Mouse (Mus musculus) intestine, embryonic 14.5 days (tissue): ENCODE measurements around the gene Fbxo17. TPM values are rescaled to one million over a fixed set of nuclear protein-coding genes. Genes with fewer than 3 reads are reported as not detected.

Source experiments
- ATAC-seq: fragments of 200-750 bp; cut with Nextera tagmentation; replicated peaks from 2 replicates; pipeline ENCODE4 v1.8.0; 2017; ENCODE audit warnings: low read depth, moderate number of reproducible peaks, moderate TSS enrichment, moderate library complexity; ENCODE audit not compliant: low FRiP score, low TSS enrichment
- DNase-seq: peaks from one replicate; pipeline ENCODE4 v3.0.0-alpha.2; 2018; ENCODE audit warnings: low spot score
- H3K27ac ChIP-seq: fragments of 300-500 bp; sonication (generic); 2 replicates; pipeline ENCODE4 v1.5.1; 2014; ENCODE audit warnings: low read depth, mild to moderate bottlenecking, control low read depth
- H3K27me3 ChIP-seq: fragments of 300-500 bp; sonication (generic); replicated peaks from 2 replicates; pipeline ENCODE4 v1.6.1; 2014; ENCODE audit warnings: low read length, control low read depth; ENCODE audit not compliant: control insufficient read depth, insufficient read depth
- H3K36me3 ChIP-seq: fragments of 300-500 bp; sonication (generic); 2 replicates; pipeline ENCODE4 v1.6.1; 2014; ENCODE audit warnings: low read length, control low read depth; ENCODE audit not compliant: control insufficient read depth, insufficient read depth
- H3K4me1 ChIP-seq: fragments of 300-500 bp; sonication (generic); replicated peaks from 2 replicates; pipeline ENCODE4 v1.6.1; 2014; ENCODE audit warnings: low read length, control low read depth, mixed read lengths; ENCODE audit not compliant: control insufficient read depth, insufficient read depth
- H3K4me2 ChIP-seq: fragments of 300-500 bp; sonication (generic); 2 replicates; pipeline ENCODE4 v1.6.1; 2014; ENCODE audit warnings: low read length
- H3K4me3 ChIP-seq: fragments of 300-500 bp; sonication (generic); 2 replicates; pipeline ENCODE4 v1.5.1; 2014; ENCODE audit warnings: low read depth, low read length, control low read depth, mixed read lengths
- H3K9ac ChIP-seq: fragments of 300-500 bp; sonication (generic); 2 replicates; pipeline ENCODE4 v1.6.1; 2014; ENCODE audit warnings: mild to moderate bottlenecking, low read length
- H3K9me3 ChIP-seq: fragments of 300-500 bp; sonication (generic); 2 replicates; pipeline ENCODE4 v1.6.1; 2016; ENCODE audit warnings: low read length, control low read depth; ENCODE audit not compliant: control insufficient read depth
- WGBS: fragments of 180-500 bp; shearing (Covaris S2); extraction: QIAGEN DNeasy Blood & Tissue Kit; methylation state at CpG from one replicate; pipeline ENCODE4 v1.1.7; 2014; 5-methylcytosine and 5-hydroxymethylcytosine counted together
- polyA plus RNA-seq: library from polyadenylated mRNA; unstranded; fragments of >200 nt; fragmentation: Nextera tagmentation; extraction: Ambion mirVana; gene quantifications from 2 replicates; pipeline ENCODE4 v1.2.1, GENCODE M21; 2014

Fbxo17 gene
- polyA plus RNA-seq, 1 experiment from 2014 or later: 6.2 TPM

DNA sequence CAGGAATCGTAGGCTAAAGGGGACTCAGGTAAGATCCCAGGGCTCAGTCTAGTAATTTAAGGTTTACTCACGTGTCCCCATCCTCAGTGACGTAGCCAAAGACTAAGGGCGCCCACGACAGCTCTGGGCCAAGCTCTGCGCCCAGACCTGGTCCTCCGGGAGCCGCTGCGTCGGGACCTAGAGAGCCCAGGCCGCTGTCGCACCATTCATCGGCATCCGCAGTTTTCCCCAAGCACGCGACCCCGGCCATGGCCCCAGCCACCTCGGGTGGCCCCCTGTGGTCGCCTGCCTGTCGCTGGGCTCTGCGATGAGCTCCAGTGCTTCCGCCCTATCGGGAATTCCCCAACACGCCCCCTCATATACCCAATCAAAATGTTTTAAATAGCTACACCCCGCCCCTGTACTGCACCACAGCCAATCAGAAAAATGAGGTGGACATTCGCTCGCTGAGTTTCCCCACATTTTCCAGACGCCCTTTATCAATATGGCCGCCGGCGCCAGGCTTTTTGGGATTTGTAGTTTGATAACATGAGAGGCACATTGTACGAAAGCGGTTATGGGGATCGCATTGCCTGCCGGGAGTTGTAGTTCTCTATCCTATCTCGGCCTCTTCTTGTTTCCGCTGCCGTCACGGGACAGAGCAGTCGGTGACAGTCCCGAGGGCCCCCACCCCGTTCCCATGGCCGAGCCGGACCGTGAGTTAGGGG is 49.7 kb downstream of the Fbxo17 start, which contains the start of gene Sirt2:
Gene Sirt2, plus strand, starts transcription at position 563 of the 707 bp plus-strand sequence.
- Histone ChIP-seq H3K4me3 (peak within 1 kb of the TSS; percentile 78), H3K4me1 (peaks cover 11% of the 10 kb centered on the region), H3K9ac (peak within 1 kb of the TSS; percentile 53), H3K9me3 (no peaks in the 10 kb centered on the region), H3K4me2 (peak within 1 kb of the TSS; percentile 79), H3K27ac (no peak within 1 kb of the TSS), H3K27me3 (no peaks in the 10 kb centered on the region), H3K36me3 (peaks cover 6% of the 10 kb centered on the region)
- ATAC-seq (peak; percentile 98), DNase-seq (peak; percentile 96)
- WGBS: under 1% methylated on average over 45 of the region's 45 CpGs

DNA sequence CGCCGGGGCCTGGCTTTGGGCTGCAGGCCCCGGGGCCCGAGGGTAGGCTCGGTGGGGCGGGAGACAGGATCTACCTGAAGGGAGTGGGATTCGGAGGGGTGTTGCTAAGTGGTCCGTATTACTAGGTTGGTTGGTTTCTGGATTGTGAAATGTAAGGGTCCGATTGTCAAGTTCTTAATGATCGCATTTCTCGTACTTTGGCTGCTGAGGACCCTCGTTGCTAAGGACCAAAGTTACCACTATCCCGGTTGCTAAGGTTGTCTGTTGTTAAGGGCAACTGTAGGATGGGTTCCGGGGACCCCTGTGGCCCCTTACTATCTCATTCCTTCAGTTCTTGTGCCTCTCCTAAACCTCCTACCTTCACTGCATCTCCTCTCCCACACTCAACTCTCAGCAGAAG is 50.3 kb downstream of the Fbxo17 start:
- no peak overlapping the region for H3K27ac ChIP-seq
- peaks cover 11% of the 10 kb centered on the region for H3K4me1 ChIP-seq
- DNase-seq (no peak), ATAC-seq (no peak)
- no peaks in the 10 kb centered on the region for H3K9me3 ChIP-seq
- 4% methylated on average over 14 of the region's 14 CpGs for WGBS
- no peaks in the 10 kb centered on the region for H3K27me3 ChIP-seq
- peak overlapping the region; percentile 53 for H3K9ac ChIP-seq
- no peaks in the 10 kb centered on the region for H3K36me3 ChIP-seq
- H3K4me3 ChIP-seq: peak overlapping the region; percentile 78
- peak overlapping the region; percentile 59 for H3K4me2 ChIP-seq

DNA sequence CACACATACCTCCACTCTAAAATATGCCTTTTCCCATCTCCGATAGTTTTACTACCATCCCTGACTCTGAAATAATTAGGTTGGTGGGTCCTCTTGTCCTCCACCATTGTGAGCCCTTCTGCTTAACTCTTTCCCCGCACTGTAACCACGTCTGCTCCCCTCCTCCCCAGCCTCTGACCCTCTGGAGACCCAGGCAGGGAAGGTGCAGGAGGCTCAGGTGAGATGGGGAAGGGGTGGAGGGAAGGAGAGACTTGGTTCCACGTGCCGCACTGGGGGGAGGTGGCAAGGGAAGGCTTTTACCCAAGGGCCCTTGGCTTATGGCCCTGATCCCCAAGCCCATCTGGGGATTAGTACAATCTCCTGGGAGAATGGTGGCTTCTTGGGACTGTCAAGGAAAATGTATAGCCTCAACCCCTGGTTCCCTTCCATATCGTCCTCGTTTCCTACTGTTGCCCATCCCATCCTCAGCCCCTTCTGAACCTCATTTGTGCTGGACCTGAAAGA is 50.9 kb downstream of the Fbxo17 start, which contains the start of gene Nfkbib:
Gene Nfkbib, minus strand, starts transcription at position 51 of the 504 bp plus-strand sequence.
- Histone ChIP-seq H3K27ac (no peak within 1 kb of the TSS), H3K9ac (peak within 1 kb of the TSS; percentile 53)
- ATAC-seq: no peak

DNA sequence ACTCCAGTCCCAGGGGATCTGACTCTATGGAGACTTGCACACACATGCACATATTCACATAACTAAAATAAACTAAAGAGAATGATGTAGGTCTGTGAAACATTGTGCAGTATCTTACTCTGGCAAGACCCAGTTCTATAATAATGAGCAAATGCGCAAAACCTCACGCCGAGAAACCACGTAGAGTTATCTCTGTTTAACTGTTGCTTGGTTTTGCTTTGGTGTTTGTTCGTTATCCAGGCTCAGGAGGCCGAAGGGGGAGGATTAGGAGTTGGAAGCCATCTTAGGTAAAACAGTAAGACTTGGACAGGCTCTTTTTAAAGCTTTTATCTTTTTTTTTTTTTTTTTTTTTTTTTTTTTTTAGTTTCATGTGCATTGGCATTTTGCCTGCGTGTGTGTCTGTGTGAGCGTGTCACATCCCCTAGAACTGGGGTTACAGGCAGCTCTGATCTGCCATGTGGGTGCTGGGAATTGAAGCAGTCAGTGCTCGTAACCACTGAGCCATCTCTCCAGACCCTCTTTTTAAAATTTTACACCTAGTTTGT is 52.9 kb downstream of the Fbxo17 start:
- ATAC-seq: no peak
- WGBS: 89% methylated on average over 9 of the region's 9 CpGs
- no peaks in the 10 kb centered on the region for H3K27me3 ChIP-seq
- H3K4me1 ChIP-seq: peaks cover 11% of the 10 kb centered on the region
- DNase-seq: no peak
- H3K9me3 ChIP-seq: no peaks in the 10 kb centered on the region
- H3K4me2 ChIP-seq: no peak overlapping the region
- no peak overlapping the region for H3K27ac ChIP-seq
- no peak overlapping the region for H3K9ac ChIP-seq
- no peak overlapping the region for H3K4me3 ChIP-seq
- no peaks in the 10 kb centered on the region for H3K36me3 ChIP-seq

More for the DNA sequence above, 50.9 kb downstream of the Fbxo17 start, which contains the start of gene Nfkbib:
- no peaks in the 10 kb centered on the region for H3K36me3 ChIP-seq
- no peaks in the 10 kb centered on the region for H3K9me3 ChIP-seq
- peak within 1 kb of the TSS; percentile 79 for H3K4me2 ChIP-seq
- peaks cover 11% of the 10 kb centered on the region for H3K4me1 ChIP-seq
- 55% methylated on average over 7 of the region's 7 CpGs for WGBS
- H3K27me3 ChIP-seq: no peaks in the 10 kb centered on the region
- H3K4me3 ChIP-seq: peak within 1 kb of the TSS; percentile 78
- no peak for DNase-seq

DNA sequence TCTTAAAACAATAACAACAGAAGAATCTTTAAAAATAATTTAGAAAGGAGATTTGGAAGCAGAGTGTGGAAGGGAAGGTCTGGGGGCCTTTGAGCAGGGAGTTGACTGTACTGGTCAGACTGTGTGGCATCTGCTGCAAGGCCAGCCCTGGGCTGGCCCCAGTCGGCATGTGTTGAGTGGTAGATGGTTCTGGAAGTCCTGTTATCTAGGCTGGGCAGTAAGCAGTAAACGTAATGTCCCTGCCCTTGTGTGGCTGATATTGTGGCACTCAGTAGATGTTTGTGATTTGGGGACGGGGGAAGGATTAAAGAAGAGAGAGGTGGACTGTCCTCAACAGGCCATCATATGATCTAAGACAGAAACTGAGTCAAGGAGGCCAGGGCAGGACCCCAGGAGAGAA is 53.7 kb downstream of the Fbxo17 start:
- Histone ChIP-seq H3K9ac (no peak overlapping the region), H3K4me1 (peaks cover 10% of the 10 kb centered on the region), H3K4me3 (no peak overlapping the region), H3K27ac (no peak overlapping the region), H3K4me2 (no peak overlapping the region), H3K36me3 (no peaks in the 10 kb centered on the region), H3K9me3 (no peaks in the 10 kb centered on the region), H3K27me3 (no peaks in the 10 kb centered on the region)
- WGBS: 95% methylated on average over 3 of the region's 3 CpGs
- DNase-seq (no peak), ATAC-seq (no peak)

DNA sequence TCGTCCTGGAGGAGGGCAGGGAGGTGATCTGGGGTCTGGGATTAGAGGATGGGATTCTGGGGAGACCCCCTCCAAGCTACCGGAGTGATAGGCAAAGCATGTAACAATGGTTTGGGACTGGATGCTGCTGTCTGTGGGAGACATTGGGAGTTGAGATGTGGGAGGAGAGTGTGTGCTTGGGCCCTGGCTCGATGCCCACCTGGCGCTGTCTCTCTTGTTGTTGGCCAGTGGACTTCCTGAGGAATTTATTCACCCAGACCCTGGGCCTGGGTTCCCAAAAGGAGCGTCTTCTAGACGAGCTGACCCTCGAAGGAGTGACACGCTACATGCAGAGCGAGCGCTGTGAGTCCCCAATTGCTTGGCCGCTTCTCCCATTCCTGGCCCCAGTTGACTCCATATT is 55.3 kb downstream of the Fbxo17 start:
- no peak for ATAC-seq
- WGBS: 93% methylated on average over 11 of the region's 11 CpGs

DNA sequence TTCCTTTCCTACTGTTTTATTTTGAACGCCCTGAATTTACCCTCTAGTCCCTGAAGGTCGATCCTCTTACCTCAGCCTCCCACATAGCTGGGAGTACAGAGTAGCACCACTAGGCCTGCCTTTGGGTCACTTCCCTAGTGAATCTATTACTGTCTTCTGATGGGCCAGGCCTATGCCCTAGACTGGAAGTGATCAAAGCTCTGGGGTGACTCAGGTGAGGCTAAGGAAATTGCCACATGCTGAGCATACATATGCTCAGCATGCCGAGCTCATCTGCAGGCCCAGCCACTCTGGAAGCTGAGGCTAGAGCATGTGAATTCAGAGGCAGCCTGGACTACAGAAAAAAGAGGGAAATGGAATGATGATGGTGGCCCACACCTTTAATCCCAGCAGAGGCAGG is 56.6 kb downstream of the Fbxo17 start:
- Histone ChIP-seq H3K4me2 (no peak overlapping the region), H3K27ac (no peak overlapping the region), H3K4me1 (no peaks in the 10 kb centered on the region), H3K27me3 (no peaks in the 10 kb centered on the region), H3K9ac (no peak overlapping the region), H3K9me3 (no peaks in the 10 kb centered on the region), H3K36me3 (peaks cover 6% of the 10 kb centered on the region), H3K4me3 (no peak overlapping the region)
- ATAC-seq (no peak), DNase-seq (no peak)
- WGBS: 75% methylated on average over 3 of the region's 3 CpGs

More for the DNA sequence above, 55.3 kb downstream of the Fbxo17 start:
- no peak for DNase-seq
- no peaks in the 10 kb centered on the region for H3K27me3 ChIP-seq
- H3K4me2 ChIP-seq: no peak overlapping the region
- H3K27ac ChIP-seq: no peak overlapping the region
- H3K4me3 ChIP-seq: no peak overlapping the region
- H3K36me3 ChIP-seq: peaks cover 1% of the 10 kb centered on the region; the same call in 1 of the 2 replicates
- peaks cover 4% of the 10 kb centered on the region for H3K4me1 ChIP-seq
- H3K9ac ChIP-seq: no peak overlapping the region
- no peaks in the 10 kb centered on the region for H3K9me3 ChIP-seq

DNA sequence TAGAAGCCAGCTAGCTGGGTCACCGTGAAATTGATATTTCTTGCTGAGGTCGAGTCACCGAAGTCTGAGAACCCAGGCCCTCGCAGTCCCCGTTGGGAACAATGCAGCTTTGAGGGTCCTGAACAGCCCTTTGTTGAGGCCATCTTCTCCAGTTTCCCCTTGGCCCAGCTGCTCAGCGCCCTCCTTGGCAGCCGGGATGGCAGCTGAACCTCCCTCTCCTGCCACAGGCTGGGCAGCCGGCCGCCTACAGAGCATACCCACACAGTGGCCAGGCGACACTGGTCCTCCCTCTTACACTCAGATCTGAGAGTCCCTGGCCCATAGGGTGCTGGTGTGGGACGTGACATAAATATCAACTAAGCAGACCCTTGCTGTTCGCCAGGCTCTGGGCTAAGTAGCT is 57.6 kb downstream of the Fbxo17 start:
- no peak for ATAC-seq
- 81% methylated on average over 12 of the region's 12 CpGs for WGBS
- no peak overlapping the region for H3K9ac ChIP-seq
- peaks cover 6% of the 10 kb centered on the region for H3K36me3 ChIP-seq
- no peak overlapping the region for H3K4me2 ChIP-seq
- H3K9me3 ChIP-seq: no peaks in the 10 kb centered on the region
- no peak for DNase-seq
- H3K27me3 ChIP-seq: no peaks in the 10 kb centered on the region
- no peak overlapping the region for H3K27ac ChIP-seq
- H3K4me1 ChIP-seq: no peaks in the 10 kb centered on the region
- H3K4me3 ChIP-seq: no peak overlapping the region
